Mouse (Mus musculus) CH12.LX (cell line): ENCODE results near the gene Myo18a.

ENCODE experiments used
- EP300 ChIP-seq: IDR thresholded peaks from 2 replicates; pipeline ENCODE4 v1.6.1; 2011; ENCODE audit warnings: low read length, improper control_type of control experiment
- MAX ChIP-seq: IDR thresholded peaks from 2 replicates; pipeline ENCODE4 v1.6.1; 2011; ENCODE audit warnings: low read length, improper control_type of control experiment
- MEF2A ChIP-seq: IDR thresholded peaks from 2 replicates; pipeline ENCODE4 v1.6.1; 2014; ENCODE audit warnings: low read depth, mild to moderate bottlenecking, inconsistent platforms, low read length, improper control_type of control experiment, borderline replicate concordance
- POLR2A ChIP-seq: IDR thresholded peaks from 2 replicates; pipeline ENCODE4 v1.6.1; 2011; ENCODE audit warnings: low read depth, mild to moderate bottlenecking, improper control_type of control experiment, low read length
- POLR2AphosphoS2 ChIP-seq: IDR thresholded peaks from 2 replicates; pipeline ENCODE4 v1.6.1; 2011; ENCODE audit warnings: low read depth, low read length, improper control_type of control experiment
- SIN3A ChIP-seq: IDR thresholded peaks from 2 replicates; pipeline ENCODE4 v1.6.1; 2012; ENCODE audit warnings: low read length, improper control_type of control experiment, inconsistent platforms
- ZKSCAN1 ChIP-seq: IDR thresholded peaks from 2 replicates; pipeline ENCODE4 v1.6.1; 2012; ENCODE audit warnings: low read depth, inconsistent platforms, low read length, improper control_type of control experiment, borderline replicate concordance
- ZMIZ1 ChIP-seq: IDR thresholded peaks from 2 replicates; pipeline ENCODE4 v1.6.1; 2012; ENCODE audit warnings: low read depth, mild to moderate bottlenecking, inconsistent platforms, low read length, improper control_type of control experiment

- TF ChIP-seq MAX (no peak), EP300 (no peak), ZMIZ1 (no peak), POLR2AphosphoS2 (no peak), POLR2A (no peak), SIN3A (no peak), MEF2A (no peak), ZKSCAN1 (no peak)
Measured at GRCm38 (mm10) chr11:77896011-77896410, 133.0 kb downstream of the Myo18a start.
